Mouse (Mus musculus) embryonic facial prominence, embryonic 14.5 days (tissue): Measurements from ENCODE around the gene Sh3bp2. TPM values are rescaled to one million over a fixed set of nuclear protein-coding genes. Genes with fewer than 3 reads are reported as not detected.

Source experiments
- ATAC-seq: fragments of 200-750 bp; cut with Nextera tagmentation; 2 replicates; pipeline ENCODE4 v1.8.0; 2017; ENCODE audit warnings: low read depth, moderate number of reproducible peaks, moderate TSS enrichment
- DNase-seq: peaks from one replicate; pipeline ENCODE4 v3.0.0-alpha.2; 2015; ENCODE audit warnings: low spot score
- H3K27ac ChIP-seq: fragments of 300-500 bp; sonication (generic); replicated peaks from 2 replicates; pipeline ENCODE4 v1.5.1; 2014; ENCODE audit warnings: low read depth, mild to moderate bottlenecking, low read length, moderate library complexity
- H3K27me3 ChIP-seq: fragments of 300-500 bp; sonication (generic); replicated peaks from 2 replicates; pipeline ENCODE4 v1.6.1; 2014; ENCODE audit warnings: low read length; ENCODE audit not compliant: control insufficient read depth, insufficient read depth
- H3K36me3 ChIP-seq: fragments of 300-500 bp; sonication (generic); 2 replicates; pipeline ENCODE4 v1.6.1; 2014; ENCODE audit warnings: low read length, mixed read lengths; ENCODE audit not compliant: control insufficient read depth, insufficient read depth
- H3K4me1 ChIP-seq: fragments of 300-500 bp; sonication (generic); 2 replicates; pipeline ENCODE4 v1.6.1; 2014; ENCODE audit warnings: antibody characterized with exemption, low read length; ENCODE audit not compliant: control insufficient read depth, insufficient read depth
- H3K4me2 ChIP-seq: fragments of 300-500 bp; sonication (generic); 2 replicates; pipeline ENCODE4 v1.6.1; 2014; ENCODE audit warnings: low read depth, mild to moderate bottlenecking, low read length, moderate library complexity, mixed read lengths
- H3K4me3 ChIP-seq: fragments of 300-500 bp; sonication (generic); 2 replicates; pipeline ENCODE4 v1.5.1; 2014; ENCODE audit warnings: low read depth, mild to moderate bottlenecking, low read length
- H3K9ac ChIP-seq: fragments of 300-500 bp; sonication (generic); 2 replicates; pipeline ENCODE4 v1.6.1; 2014; ENCODE audit warnings: low read depth, mild to moderate bottlenecking, low read length, moderate library complexity, mixed read lengths
- H3K9me3 ChIP-seq: fragments of 300-500 bp; sonication (generic); 2 replicates; pipeline ENCODE4 v1.6.1; 2016; ENCODE audit warnings: low read length; ENCODE audit not compliant: control insufficient read depth
- WGBS: fragments of 180-500 bp; shearing (Covaris S2); extraction: QIAGEN DNeasy Blood & Tissue Kit; methylation state at CpG from one replicate; pipeline ENCODE4 v1.1.7; 2014; 5-methylcytosine and 5-hydroxymethylcytosine counted together
- polyA plus RNA-seq: library from polyadenylated mRNA; unstranded; fragments of >200 nt; fragmentation: Nextera tagmentation; extraction: Ambion mirVana; gene quantifications from 2 replicates; pipeline ENCODE4 v1.2.1, GENCODE M21; 2014

Gene Sh3bp2
- polyA plus RNA-seq, 1 experiment from 2014 or later = 8.7 TPM

- no peaks in the 10 kb centered on the region for H3K4me1 ChIP-seq
- no peak overlapping the region for H3K4me2 ChIP-seq
- ATAC-seq (no peak), DNase-seq (no peak)
- WGBS = 71% methylated on average over 5 of the region's 5 CpGs
- no peaks in the 10 kb centered on the region for H3K27me3 ChIP-seq
- no peak overlapping the region for H3K9ac ChIP-seq
- H3K4me3 ChIP-seq = no peak overlapping the region
- no peaks in the 10 kb centered on the region for H3K36me3 ChIP-seq
- H3K27ac ChIP-seq = no peak overlapping the region
- H3K9me3 ChIP-seq = no peaks in the 10 kb centered on the region
These were observed 7.4 kb downstream of the Sh3bp2 start for GRCm38 (mm10) chr5:34533066-34533465.

- no peak for ATAC-seq
- Histone ChIP-seq H3K4me1 (no peaks in the 10 kb centered on the region), H3K27me3 (no peaks in the 10 kb centered on the region), H3K36me3 (no peaks in the 10 kb centered on the region), H3K9me3 (no peaks in the 10 kb centered on the region), H3K27ac (no peak overlapping the region), H3K4me3 (no peak overlapping the region), H3K9ac (no peak overlapping the region), H3K4me2 (no peak overlapping the region)
- WGBS = 58% methylated on average over 3 of the region's 3 CpGs
- no peak for DNase-seq
These were observed 8.2 kb downstream of the Sh3bp2 start for GRCm38 (mm10) chr5:34533820-34534219.

- Histone ChIP-seq H3K9me3 (no peaks in the 10 kb centered on the region), H3K9ac (no peak overlapping the region), H3K36me3 (no peaks in the 10 kb centered on the region), H3K4me3 (no peak overlapping the region), H3K4me1 (no peaks in the 10 kb centered on the region), H3K4me2 (no peak overlapping the region), H3K27ac (no peak overlapping the region), H3K27me3 (no peaks in the 10 kb centered on the region)
- 61% methylated on average over 4 of the region's 5 CpGs for WGBS
- ATAC-seq (no peak), DNase-seq (no peak)
These were observed 9.3 kb downstream of the Sh3bp2 start for GRCm38 (mm10) chr5:34534776-34535581.

GRCm38 (mm10) chr5:34535831-34536230 is 10.2 kb downstream of the Sh3bp2 start:
- Histone ChIP-seq H3K27me3 (no peaks in the 10 kb centered on the region), H3K4me2 (no peak overlapping the region), H3K4me3 (no peak overlapping the region), H3K4me1 (no peaks in the 10 kb centered on the region), H3K27ac (no peak overlapping the region), H3K9me3 (no peaks in the 10 kb centered on the region), H3K36me3 (no peaks in the 10 kb centered on the region), H3K9ac (no peak overlapping the region)
- ATAC-seq (no peak), DNase-seq (no peak)
- 88% methylated on average over 7 of the region's 7 CpGs for WGBS

GRCm38 (mm10) chr5:34538079-34538478 is 12.4 kb downstream of the Sh3bp2 start:
- no peaks in the 10 kb centered on the region for H3K4me1 ChIP-seq
- no peak for ATAC-seq
- no peak overlapping the region for H3K4me3 ChIP-seq
- no peak overlapping the region for H3K27ac ChIP-seq
- H3K27me3 ChIP-seq = no peaks in the 10 kb centered on the region
- no peaks in the 10 kb centered on the region for H3K9me3 ChIP-seq
- no peak for DNase-seq
- H3K4me2 ChIP-seq = no peak overlapping the region
- no peaks in the 10 kb centered on the region for H3K36me3 ChIP-seq
- WGBS = 74% methylated on average over 7 of the region's 7 CpGs
- no peak overlapping the region for H3K9ac ChIP-seq

- H3K27ac ChIP-seq = no peak overlapping the region
- H3K36me3 ChIP-seq = no peaks in the 10 kb centered on the region
- H3K4me2 ChIP-seq = no peak overlapping the region
- DNase-seq (no peak), ATAC-seq (no peak)
- no peaks in the 10 kb centered on the region for H3K4me1 ChIP-seq
- 30% methylated on average over 5 of the region's 5 CpGs for WGBS
- no peak overlapping the region for H3K4me3 ChIP-seq
- H3K9me3 ChIP-seq = no peaks in the 10 kb centered on the region
- no peaks in the 10 kb centered on the region for H3K27me3 ChIP-seq
- H3K9ac ChIP-seq = no peak overlapping the region
These were observed 12.9 kb downstream of the Sh3bp2 start for GRCm38 (mm10) chr5:34538527-34538926.

GRCm38 (mm10) chr5:34539121-34539520 is 13.5 kb downstream of the Sh3bp2 start:
- Histone ChIP-seq H3K27ac (no peak overlapping the region), H3K4me2 (no peak overlapping the region), H3K4me1 (no peaks in the 10 kb centered on the region), H3K9ac (no peak overlapping the region), H3K36me3 (no peaks in the 10 kb centered on the region), H3K4me3 (no peak overlapping the region), H3K9me3 (no peaks in the 10 kb centered on the region), H3K27me3 (no peaks in the 10 kb centered on the region)
- ATAC-seq (no peak), DNase-seq (no peak)
- WGBS = 91% methylated on average over 2 of the region's 2 CpGs

GRCm38 (mm10) chr5:34542166-34542565 is 16.5 kb downstream of the Sh3bp2 start:
- no peak overlapping the region for H3K9ac ChIP-seq
- DNase-seq = no peak
- ATAC-seq = no peak
- no peaks in the 10 kb centered on the region for H3K36me3 ChIP-seq
- no peak overlapping the region for H3K4me3 ChIP-seq
- H3K4me2 ChIP-seq = no peak overlapping the region
- H3K27ac ChIP-seq = no peak overlapping the region
- H3K27me3 ChIP-seq = no peaks in the 10 kb centered on the region
- no peaks in the 10 kb centered on the region for H3K9me3 ChIP-seq
- no peaks in the 10 kb centered on the region for H3K4me1 ChIP-seq
- WGBS = 83% methylated on average over 1 of the region's 1 CpGs

- no peaks in the 10 kb centered on the region for H3K27me3 ChIP-seq
- ATAC-seq = no peak
- no peak overlapping the region for H3K9ac ChIP-seq
- WGBS = 45% methylated on average over 4 of the region's 4 CpGs
- no peak overlapping the region for H3K4me3 ChIP-seq
- no peak overlapping the region for H3K27ac ChIP-seq
- no peak for DNase-seq
- no peaks in the 10 kb centered on the region for H3K4me1 ChIP-seq
- no peaks in the 10 kb centered on the region for H3K9me3 ChIP-seq
- H3K36me3 ChIP-seq = no peaks in the 10 kb centered on the region
- H3K4me2 ChIP-seq = no peak overlapping the region
These were observed 17.5 kb downstream of the Sh3bp2 start for GRCm38 (mm10) chr5:34543114-34543513.
